Mouse (Mus musculus): ENCODE results near the gene Aggf1. TPM values are rescaled to one million over a fixed set of nuclear protein-coding genes. Genes with fewer than 3 reads are reported as not detected.

Aggf1 gene
- polyA plus RNA-seq, 1 experiment from 2014 or later: 13.3 TPM

DNA sequence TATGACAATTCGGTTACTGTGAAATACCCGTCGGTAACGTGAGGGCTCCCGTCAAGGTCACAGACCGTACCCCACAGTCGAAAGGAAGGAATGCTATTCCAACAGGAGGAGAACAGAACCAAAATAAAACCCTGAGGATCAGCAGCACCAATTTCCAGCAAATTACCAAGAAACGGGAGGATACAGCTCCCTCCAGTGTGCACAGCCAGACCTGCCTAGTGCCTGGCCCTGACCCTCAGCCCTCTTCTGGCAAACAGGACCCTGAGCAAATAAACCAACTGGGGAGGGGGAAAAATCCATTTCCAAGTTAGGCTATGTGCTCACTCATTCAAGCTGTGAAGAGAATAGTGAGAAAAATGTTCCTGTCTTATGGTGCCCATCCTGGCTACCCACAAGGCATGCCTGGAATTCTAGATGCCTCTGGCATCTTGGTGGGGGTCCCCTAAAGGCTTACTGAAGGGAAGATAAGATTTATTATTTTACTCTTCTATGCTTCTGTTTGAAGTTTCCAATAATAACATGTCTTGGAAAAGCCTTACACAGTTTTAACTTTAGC lies 68.0 kb downstream of the Aggf1 start:
- Histone ChIP-seq H3K4me3 (ENCODE audit: low read depth, low read length) (no peak overlapping the region), H3K27me3 (ENCODE audit: control insufficient read depth, insufficient read depth, low read depth, low read length) (no peaks in the 10 kb centered on the region), H3K36me3 (ENCODE audit: control insufficient read depth, insufficient read depth) (no peaks in the 10 kb centered on the region), H3K9me3 (replicated peaks; ENCODE audit: control insufficient read depth, low read length) (no peaks in the 10 kb centered on the region), H3K4me1 (ENCODE audit: control insufficient read depth, low read depth, low read length) (no peaks in the 10 kb centered on the region), H3K4me2 (ENCODE audit: low read depth, low read length) (peak overlapping the region; percentile 31), H3K9ac (ENCODE audit: low read depth, low read length) (no peak overlapping the region), H3K27ac (ENCODE audit: low read length) (no peak overlapping the region)
- ATAC-seq (ENCODE audit: low read depth): no peak
- WGBS (ENCODE audit: insufficient replicate concordance): 66% methylated on average over 8 of the region's 8 CpGs

GRCm38 (mm10) chr13:95306596-95306995 lies 68.6 kb downstream of the Aggf1 start:
- Histone ChIP-seq H3K9ac (ENCODE audit: low read depth, low read length) (no peak overlapping the region), H3K27ac (ENCODE audit: low read length) (no peak overlapping the region), H3K4me2 (ENCODE audit: low read depth, low read length) (peak overlapping the region; percentile 31), H3K36me3 (ENCODE audit: control insufficient read depth, insufficient read depth) (no peaks in the 10 kb centered on the region), H3K4me3 (ENCODE audit: low read depth, low read length) (no peak overlapping the region), H3K9me3 (replicated peaks; ENCODE audit: control insufficient read depth, low read length) (no peaks in the 10 kb centered on the region), H3K4me1 (ENCODE audit: control insufficient read depth, low read depth, low read length) (no peaks in the 10 kb centered on the region), H3K27me3 (ENCODE audit: control insufficient read depth, insufficient read depth, low read depth, low read length) (no peaks in the 10 kb centered on the region)
- 59% methylated on average over 4 of the region's 4 CpGs for WGBS (ENCODE audit: insufficient replicate concordance)
- ATAC-seq (ENCODE audit: low read depth): no peak

Other genes starting within 250 kb of the Aggf1 start
- gene Pde8b, start 125.0 kb downstream of the Aggf1 start, polyA plus RNA-seq (2015; fragmentation: Nextera tagmentation; extraction: Ambion mirVana): 0.40 and 0.69 TPM in 2 replicates
- gene Zbed3, start 51.7 kb downstream of the Aggf1 start, polyA plus RNA-seq (2015; fragmentation: Nextera tagmentation; extraction: Ambion mirVana): 4.9 and 5.2 TPM in 2 replicates
- gene Crhbp, start 69.6 kb upstream of the Aggf1 start, polyA plus RNA-seq (2015; fragmentation: Nextera tagmentation; extraction: Ambion mirVana): 0.11 and 0.16 TPM in 2 replicates
- gene S100z, start 103.4 kb upstream of the Aggf1 start, polyA plus RNA-seq (2015; fragmentation: Nextera tagmentation; extraction: Ambion mirVana): not detected in 2 replicates
- 0.58 and 0.68 TPM in 2 replicates for gene F2rl1, start 149.9 kb upstream of the Aggf1 start, polyA plus RNA-seq (2015; fragmentation: Nextera tagmentation; extraction: Ambion mirVana)
- 37.2 and 37.5 TPM in 2 replicates for gene F2r, start 243.1 kb upstream of the Aggf1 start, polyA plus RNA-seq (2015; fragmentation: Nextera tagmentation; extraction: Ambion mirVana)